Mouse (Mus musculus): ENCODE results near the gene Calm3. TPM values are rescaled to one million over a fixed set of nuclear protein-coding genes. Genes with fewer than 3 reads are reported as not detected.

Calm3 gene
- total RNA-seq, 2 experiments from 2014 or later = 224 to 252 TPM

GRCm38 (mm10) chr7:16915461-16916340, 8.2 kb downstream of the Calm3 start:
- no peak for DNase-seq

- no peak for DNase-seq
Measured at GRCm38 (mm10) chr7:16914453-16915343, 9.2 kb downstream of the Calm3 start.

- peak; percentile 85 for DNase-seq
Measured at GRCm38 (mm10) chr7:16913806-16914452, 10.0 kb downstream of the Calm3 start.

GRCm38 (mm10) chr7:16912360-16912759, 11.6 kb downstream of the Calm3 start:
- DNase-seq = no peak

- no peak for DNase-seq
Measured at GRCm38 (mm10) chr7:16911904-16912303, 12.0 kb downstream of the Calm3 start.

- DNase-seq = no peak
Measured at GRCm38 (mm10) chr7:16909909-16910308, 14.0 kb downstream of the Calm3 start.

- DNase-seq = no peak
Measured at GRCm38 (mm10) chr7:16908859-16909258, 15.1 kb downstream of the Calm3 start.

GRCm38 (mm10) chr7:16908367-16908766, 15.5 kb downstream of the Calm3 start:
- DNase-seq = no peak

GRCm38 (mm10) chr7:16907842-16908241, 16.1 kb downstream of the Calm3 start:
- DNase-seq = no peak

- no peak for DNase-seq
Measured at GRCm38 (mm10) chr7:16906889-16907559, 16.9 kb downstream of the Calm3 start.

GRCm38 (mm10) chr7:16906281-16906680, 17.6 kb downstream of the Calm3 start, which contains the start of gene Ptgir:
TSS of gene Ptgir (plus strand) at chr7:16906490.
- DNase-seq = peak; percentile 59

GRCm38 (mm10) chr7:16905491-16906021, 18.4 kb downstream of the Calm3 start:
- peak; percentile 54 for DNase-seq

GRCm38 (mm10) chr7:16904120-16904675, 19.7 kb downstream of the Calm3 start:
- DNase-seq = no peak

GRCm38 (mm10) chr7:16903439-16903955, 20.4 kb downstream of the Calm3 start:
- DNase-seq = no peak

- no peak for DNase-seq
Measured at GRCm38 (mm10) chr7:16900526-16900925, 23.4 kb downstream of the Calm3 start.

- no peak for DNase-seq
Measured at GRCm38 (mm10) chr7:16895511-16895910, 28.4 kb downstream of the Calm3 start.

GRCm38 (mm10) chr7:16895000-16895399, 28.9 kb downstream of the Calm3 start:
- peak; percentile 88 for DNase-seq

GRCm38 (mm10) chr7:16894279-16894678, 29.6 kb downstream of the Calm3 start:
- DNase-seq = no peak

- DNase-seq = no peak
Measured at GRCm38 (mm10) chr7:16893612-16894011, 30.3 kb downstream of the Calm3 start.

- no peak for DNase-seq
Measured at GRCm38 (mm10) chr7:16892352-16892730, 31.6 kb downstream of the Calm3 start.
